Comparison of ENCODE assay signal across 9 mouse cellular contexts in genomic region chr3:122923147-122923546, GRCm38 (mm10). TPM values are rescaled to one million over a fixed set of nuclear protein-coding genes. Genes with fewer than 3 reads are reported as not detected.
DNase-seq lines count a peak whose midpoint lies in the region; ATAC-seq and TF ChIP-seq lines count a peak whose summit lies in the region.
"Had no signal": no experiment of that assay in that cellular context is flagged by ENCODE, and none has a peak within 500 bp of the region (broad histone marks: within the 10 kb centered on the region; RNA-seq: fewer than 3 reads in every experiment).

No protein-coding gene starts in this region.

- 77% methylated on average over 7 of the region's 7 CpGs for WGBS in neural tube, embryonic 12.5 days
- WGBS in limb, embryonic 14.5 days = 74% methylated on average over 7 of the region's 7 CpGs
- 87% methylated on average over 7 of the region's 7 CpGs for WGBS in thymus, adult 2 months

- no peak for TF ChIP-seq CTCF in thymus, adult 2 months (IDR thresholded peaks at IDR 0.05; ENCODE audit: borderline replicate concordance, control insufficient read depth, extremely low read depth, insufficient read depth, low read length, poor library complexity)

- no peaks in the 10 kb centered on the region for H3K27me3 ChIP-seq in neural tube, embryonic 12.5 days (replicated peaks)
- H3K27me3 ChIP-seq in limb, embryonic 14.5 days (ENCODE audit: control insufficient read depth, insufficient read depth, low read length) = no peaks in the 10 kb centered on the region
- no peaks in the 10 kb centered on the region for H3K27me3 ChIP-seq in thymus, adult 2 months (ENCODE audit: control insufficient read depth, insufficient read depth, low read length)

- no peak for TF ChIP-seq POLR2A in limb, embryonic 14.5 days (IDR thresholded peaks at IDR 0.05; ENCODE audit: borderline replicate concordance, extremely low read depth, insufficient read depth, insufficient read length)
- TF ChIP-seq POLR2A in thymus, adult 2 months (IDR thresholded peaks at IDR 0.05; ENCODE audit: control insufficient read depth, extremely low read depth, insufficient read depth, low read length, poor library complexity) = no peak

- 0 out of 2 replicates have a peak, but pooled peaks cover 5% of the 10 kb centered on the region for H3K4me1 ChIP-seq in neural tube, embryonic 12.5 days
- H3K4me1 ChIP-seq in limb, embryonic 14.5 days (ENCODE audit: control insufficient read depth, insufficient read depth, low read length) = peaks cover 6% of the 10 kb centered on the region; the same call in 1 of the 2 replicates
- H3K4me1 ChIP-seq in thymus, adult 2 months (replicated peaks; ENCODE audit: control insufficient read depth, insufficient read depth, low read length) = no peaks in the 10 kb centered on the region

- H3K9me3 ChIP-seq in neural tube, embryonic 12.5 days = no peaks in the 10 kb centered on the region
- no peaks in the 10 kb centered on the region for H3K9me3 ChIP-seq in limb, embryonic 14.5 days (ENCODE audit: control insufficient read depth, low read length)

- H3K36me3 ChIP-seq in neural tube, embryonic 12.5 days = peaks cover 4% of the 10 kb centered on the region; the same call in 1 of the 2 replicates
- peaks cover 15% of the 10 kb centered on the region; the same call in 1 of the 2 replicates for H3K36me3 ChIP-seq in limb, embryonic 14.5 days (ENCODE audit: control insufficient read depth, insufficient read depth, low read length)
- no peaks in the 10 kb centered on the region for H3K36me3 ChIP-seq in thymus, adult 2 months (ENCODE audit: control insufficient read depth, insufficient read depth, low read length)

- peak; percentile 7 for DNase-seq in embryo, embryonic 9.5 days (ENCODE audit: extremely low spot score)
- DNase-seq in embryo, embryonic 10 days (ENCODE audit: low spot score) = no peak
- DNase-seq in neural tube, embryonic 10.5 days (ENCODE audit: extremely low spot score, low spot score) = no peak
- no peak for DNase-seq in limb, embryonic 14.5 days (ENCODE audit: low spot score)
- DNase-seq in testis, postnatal 14 days (ENCODE audit: low spot score) = peak; percentile 50
- DNase-seq in thymus, adult 2 months = no peak
- no peak for DNase-seq in layer of hippocampus, adult 8-10 months (ENCODE audit: low spot score in 2 of 2)
- DNase-seq: gastrocnemius, postnatal 25 days had no signal

- H3K4me3 ChIP-seq in neural tube, embryonic 12.5 days = no peak overlapping the region
- H3K4me3 ChIP-seq in limb, embryonic 14.5 days (replicated peaks; ENCODE audit: low read length) = no peak overlapping the region
- H3K4me3 ChIP-seq in thymus, adult 2 months (ENCODE audit: control insufficient read depth, insufficient read depth, low read length) = no peak overlapping the region

- no peak overlapping the region for H3K27ac ChIP-seq in neural tube, embryonic 12.5 days
- H3K27ac ChIP-seq in limb, embryonic 14.5 days (replicated peaks; ENCODE audit: low read depth, low read length) = no peak overlapping the region
- no peak overlapping the region for H3K27ac ChIP-seq in thymus, adult 2 months (ENCODE audit: control insufficient read depth, insufficient read depth, low read length)

- no peak overlapping the region for H3K9ac ChIP-seq in neural tube, embryonic 12.5 days
- H3K9ac ChIP-seq in limb, embryonic 14.5 days (ENCODE audit: low read depth, low read length, severe bottlenecking) = no peak overlapping the region

- H3K4me2 ChIP-seq in neural tube, embryonic 12.5 days (replicated peaks) = peak overlapping the region; percentile 54
- H3K4me2 ChIP-seq in limb, embryonic 14.5 days (replicated peaks; ENCODE audit: low read depth, low read length, severe bottlenecking) = peak overlapping the region; percentile 65

- no peak for ATAC-seq in neural tube, embryonic 12.5 days (ENCODE audit: low FRiP score, low read depth)
- no peak for ATAC-seq in limb, embryonic 14.5 days (ENCODE audit: low FRiP score, low read depth)

RNA-seq across cellular contexts. Expression of gene 1810037I17Rik, which starts 0.9 kb away (rescaled TPM):
- 86.6 and 90.4 TPM in 2 replicates for polyA plus RNA-seq in neural tube, embryonic 12.5 days (2016; fragmentation: Nextera tagmentation; extraction: Ambion mirVana)
- 41.7 and 48.0 TPM in 2 replicates for polyA plus RNA-seq in limb, embryonic 14.5 days (2012; rRNA removed)
- 90.1 and 97.7 TPM in 2 replicates for polyA plus RNA-seq in limb, embryonic 14.5 days (2014; fragmentation: Nextera tagmentation; extraction: Ambion mirVana)
- 27.1 and 35.8 TPM in 2 replicates for polyA plus RNA-seq in thymus, adult 2 months (2012; rRNA removed)
- 10 to 100 TPM; 43.3 to 54.4 (median 47.0) TPM for total RNA-seq in layer of hippocampus, adult 8-10 months (2022)

RNA-seq across cellular contexts. Expression of gene Gm10959, which starts 4.0 kb away (rescaled TPM):
- polyA plus RNA-seq in neural tube, embryonic 12.5 days (2016; fragmentation: Nextera tagmentation; extraction: Ambion mirVana) = not detected in 2 replicates
- not detected in 2 replicates for polyA plus RNA-seq in limb, embryonic 14.5 days (2012; rRNA removed)
- not detected in 2 replicates for polyA plus RNA-seq in limb, embryonic 14.5 days (2014; fragmentation: Nextera tagmentation; extraction: Ambion mirVana)
- not detected in 2 replicates for polyA plus RNA-seq in thymus, adult 2 months (2012; rRNA removed)
- total RNA-seq in layer of hippocampus, adult 8-10 months (2022) = not detected
- total RNA-seq: gastrocnemius, postnatal 25 days had no signal

RNA-seq across cellular contexts. Expression of gene Fabp2, which starts 28.3 kb away (rescaled TPM):
- polyA plus RNA-seq in neural tube, embryonic 12.5 days (2016; fragmentation: Nextera tagmentation; extraction: Ambion mirVana) = not detected in 2 replicates
- not detected in 2 replicates for polyA plus RNA-seq in limb, embryonic 14.5 days (2012; rRNA removed)
- polyA plus RNA-seq in limb, embryonic 14.5 days (2014; fragmentation: Nextera tagmentation; extraction: Ambion mirVana) = not detected in 2 replicates
- 0.18 TPM in 1 of 2 replicates, not detected in the other for polyA plus RNA-seq in thymus, adult 2 months (2012; rRNA removed)
- not detected for total RNA-seq in layer of hippocampus, adult 8-10 months (2022)
- total RNA-seq: gastrocnemius, postnatal 25 days had no signal

Comparison
In these comparisons a context has a peak if more than half of its experiments do, and no peak if none do; other contexts are left out.
1. DNase-seq: peak in embryo, embryonic 9.5 days (single experiment) and testis, postnatal 14 days (single experiment); none in embryo, embryonic 10 days (single experiment), neural tube, embryonic 10.5 days (single experiment), limb, embryonic 14.5 days (single experiment), thymus, adult 2 months (single experiment) and layer of hippocampus, adult 8-10 months (0 of 2).